Mouse (Mus musculus): ENCODE data around the gene Il1r2. TPM values are rescaled to one million over a fixed set of nuclear protein-coding genes. Genes with fewer than 3 reads are reported as not detected.

Il1r2 gene
- total RNA-seq, 2 experiments from 2014 or later = not detected

DNA sequence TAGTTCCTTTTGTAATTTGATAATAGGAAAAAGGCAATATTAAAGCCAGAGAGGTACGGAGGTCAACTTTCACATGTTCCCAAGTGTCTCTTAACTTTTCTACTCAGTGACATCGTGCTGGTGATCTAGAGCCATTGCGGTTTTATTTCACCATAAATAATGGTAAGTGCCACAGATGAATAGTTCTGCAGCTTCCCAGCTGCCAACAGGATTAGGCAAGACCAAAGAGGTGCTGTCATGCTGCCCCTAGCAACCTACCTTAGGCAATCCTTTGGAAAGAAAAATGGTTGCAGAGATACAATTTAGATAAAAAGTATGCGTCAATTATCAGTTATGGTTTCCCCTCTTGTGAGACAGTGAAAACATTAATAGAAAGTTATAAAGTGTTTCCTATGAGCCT is 54.6 kb downstream of the Il1r2 start:
- DNase-seq = no peak
- intact Hi-C loops (cut with DNase I) = no loop called here

DNA sequence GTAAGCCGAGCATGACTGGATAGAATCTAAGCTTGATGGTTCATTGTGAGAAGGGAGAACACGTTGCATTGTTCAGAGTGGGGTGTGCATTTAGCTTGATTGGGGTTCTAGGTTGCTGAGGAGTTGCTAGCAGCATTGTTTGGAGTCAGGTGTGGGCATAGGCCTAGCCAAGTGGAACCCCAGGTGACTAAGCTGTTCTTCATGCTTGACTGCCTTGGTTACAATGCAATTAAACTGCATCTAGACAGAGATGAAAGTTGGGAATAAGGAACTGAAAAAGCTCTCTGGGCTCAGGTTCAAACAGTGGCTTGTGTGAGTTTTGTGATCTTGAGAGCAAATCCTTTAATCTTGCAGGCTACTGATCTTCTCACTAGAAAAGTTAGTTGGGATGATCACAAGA is 55.4 kb downstream of the Il1r2 start:
- intact Hi-C loops (cut with DNase I) = no loop called here

DNA sequence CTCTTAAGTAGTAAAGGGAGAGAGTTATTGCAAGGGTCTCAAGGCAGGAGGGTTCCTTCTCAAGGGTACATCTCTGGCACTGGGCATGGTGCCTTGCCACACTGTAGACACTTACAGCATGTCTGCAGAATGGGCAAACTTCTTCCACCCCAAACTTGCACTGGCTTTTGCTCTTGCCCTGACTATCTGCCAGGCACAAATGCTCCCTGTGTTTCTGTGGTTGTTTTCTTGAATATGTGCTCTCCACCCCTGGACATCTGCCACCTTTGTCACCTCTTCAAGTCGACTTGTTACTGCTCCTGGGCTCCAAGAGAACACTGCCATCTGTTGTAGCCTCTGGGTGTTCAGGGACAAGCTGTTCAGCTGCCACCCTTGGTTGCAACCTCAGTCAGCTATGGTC is 57.8 kb downstream of the Il1r2 start:
- no peak for DNase-seq
- intact Hi-C loops (cut with DNase I) = no loop called here

More for the DNA sequence above, 55.4 kb downstream of the Il1r2 start:
- DNase-seq = no peak

DNA sequence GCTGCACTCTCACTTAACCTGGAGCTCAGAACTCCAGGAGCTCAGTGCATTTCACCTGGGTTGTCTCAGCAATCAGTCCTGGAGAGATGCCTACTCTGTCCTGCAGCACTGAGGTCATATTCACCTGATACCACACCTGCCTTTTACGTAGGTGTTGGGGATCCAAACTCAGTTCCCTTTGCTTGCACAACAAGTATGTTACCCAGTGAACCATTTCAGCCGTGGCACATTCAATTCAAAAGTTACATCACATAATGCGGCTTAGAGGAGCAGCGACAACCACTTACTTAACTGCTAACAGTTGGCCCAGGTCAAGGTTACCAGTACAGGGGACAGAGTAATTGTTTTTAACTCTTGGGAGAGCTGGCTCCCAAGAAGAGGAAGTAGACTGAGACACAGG is 58.8 kb downstream of the Il1r2 start:
- intact Hi-C loops (cut with DNase I) = no loop called here

DNA sequence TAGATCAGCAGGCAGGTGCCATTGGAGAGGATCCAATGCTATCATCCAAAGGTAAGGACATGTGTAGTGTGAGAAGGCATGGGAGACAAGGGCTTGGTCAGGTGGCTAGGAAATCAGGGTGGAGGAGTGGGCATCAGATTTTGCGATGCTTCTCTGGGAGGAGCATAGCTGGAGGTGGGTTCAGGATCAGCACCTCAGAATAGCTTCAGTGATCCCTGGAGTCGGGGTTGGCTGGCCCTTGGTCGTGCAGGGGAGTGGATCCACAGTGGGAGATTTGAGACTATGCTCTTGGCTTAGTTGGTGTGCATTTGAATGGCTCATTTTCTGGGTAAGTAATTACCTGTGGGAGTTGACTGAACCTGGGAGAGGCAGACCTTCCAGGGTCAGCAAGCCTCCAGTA is 59.7 kb downstream of the Il1r2 start:
- intact Hi-C loops (cut with DNase I) = no loop called here

More for the DNA sequence above, 58.8 kb downstream of the Il1r2 start:
- no peak for DNase-seq

DNA sequence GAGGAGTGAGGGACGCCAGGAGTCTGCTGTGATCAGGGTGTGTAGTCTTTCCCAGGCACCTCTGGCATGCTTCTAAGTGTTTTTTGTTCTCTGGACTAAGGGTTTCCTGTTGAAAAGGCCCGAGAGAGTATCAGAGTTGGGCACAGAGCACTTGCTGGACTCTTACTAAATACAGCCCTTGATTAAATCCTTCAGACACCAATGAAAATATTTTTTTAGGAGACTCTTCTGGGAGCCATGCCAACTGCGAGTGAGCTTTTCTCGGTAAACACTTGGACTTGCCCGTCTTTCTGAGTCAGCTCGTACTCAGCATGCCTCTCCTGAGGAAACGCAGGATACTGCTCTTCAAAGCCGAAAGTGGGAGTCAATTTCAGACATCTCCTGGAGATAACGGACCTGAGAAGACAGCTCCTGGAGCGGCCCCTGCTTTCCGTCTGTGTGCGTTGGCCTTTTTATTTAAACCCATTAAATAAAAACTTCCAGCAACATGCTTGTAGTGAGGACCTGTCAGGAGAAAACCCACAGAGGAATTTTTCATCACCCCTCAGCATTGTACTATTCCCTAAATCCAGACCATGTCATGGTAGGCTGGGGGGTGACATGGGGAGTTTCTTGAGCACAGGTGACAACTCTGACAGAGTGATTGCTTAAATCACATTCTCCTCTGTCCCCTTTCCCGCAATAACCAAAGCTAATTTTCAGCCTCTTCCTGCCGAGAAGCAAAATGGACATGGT is 66.1 kb downstream of the Il1r2 start:
- intact Hi-C loops (cut with DNase I) = no loop called here
- peak; percentile 85 to 86 for DNase-seq

More for the DNA sequence above, 59.7 kb downstream of the Il1r2 start:
- no peak for DNase-seq

DNA sequence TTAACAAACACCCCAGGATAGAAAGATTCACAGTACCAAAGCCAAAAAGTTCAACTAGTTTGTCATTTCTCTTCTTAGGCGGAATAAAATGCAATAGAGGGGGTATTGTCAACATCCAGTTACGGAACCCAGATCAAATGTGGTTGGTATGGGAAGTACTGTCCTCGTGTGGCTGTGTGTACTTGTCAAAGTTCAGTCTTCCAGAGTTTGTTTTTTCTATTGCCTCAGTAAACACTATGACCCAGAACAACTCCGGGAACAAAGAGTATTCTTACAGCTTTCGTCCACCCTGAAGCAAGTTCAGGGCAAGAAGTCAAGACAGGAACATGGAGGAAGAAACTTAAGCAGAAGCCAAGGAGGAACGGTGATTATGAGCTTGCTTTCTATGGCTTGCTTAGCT is 82.2 kb downstream of the Il1r2 start:
- intact Hi-C loops (cut with DNase I) = no loop called here
- no peak for DNase-seq

DNA sequence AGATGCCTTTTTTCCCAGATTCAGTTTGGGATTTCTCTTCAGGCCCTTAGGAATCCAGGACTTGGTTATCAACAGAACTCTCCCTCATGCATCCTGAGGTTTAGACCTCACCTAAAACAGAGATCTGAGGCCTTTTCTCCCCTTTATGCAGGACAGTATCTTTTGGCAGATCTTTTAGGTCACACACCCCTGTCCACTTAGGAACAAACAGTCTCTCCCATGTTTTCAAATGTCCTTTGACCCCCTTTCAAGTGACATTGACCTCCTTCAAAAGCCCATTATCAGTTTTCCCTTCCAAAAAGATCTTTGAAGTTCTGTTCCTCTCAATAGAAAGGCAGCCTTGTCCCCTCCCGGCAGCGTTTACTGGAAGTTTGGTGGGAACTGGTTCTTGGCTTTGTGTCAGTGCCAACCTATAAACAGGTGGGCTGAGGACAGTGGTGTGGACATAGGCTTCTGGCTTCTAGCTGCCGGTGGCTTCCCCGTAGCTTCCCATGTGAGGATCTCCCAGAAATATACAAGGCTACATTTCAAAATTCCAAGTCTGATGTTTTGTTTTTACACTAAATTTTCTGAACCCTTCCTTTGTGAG is 89.5 kb downstream of the Il1r2 start:
- intact Hi-C loops (cut with DNase I) = no loop called here
- DNase-seq = no peak

DNA sequence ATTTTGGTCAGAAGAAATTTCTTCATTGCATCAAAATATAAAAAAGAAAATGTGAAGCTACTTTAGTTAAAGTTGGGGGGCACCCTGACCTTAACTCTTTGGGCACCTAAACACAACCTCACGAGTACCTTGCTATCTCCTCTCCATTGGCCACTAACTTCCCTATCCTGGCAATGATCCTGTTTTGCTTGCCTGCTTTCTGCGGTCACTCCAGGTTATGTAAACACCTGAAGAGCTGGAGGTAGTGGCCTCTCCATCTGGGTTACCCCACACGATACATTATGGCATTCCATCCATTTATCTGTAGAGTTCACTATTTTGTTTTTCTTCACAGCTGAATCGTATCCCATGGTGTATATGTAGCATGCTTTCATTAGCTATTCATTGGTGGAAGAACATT is 90.5 kb downstream of the Il1r2 start:
- intact Hi-C loops (cut with DNase I) = no loop called here

DNA sequence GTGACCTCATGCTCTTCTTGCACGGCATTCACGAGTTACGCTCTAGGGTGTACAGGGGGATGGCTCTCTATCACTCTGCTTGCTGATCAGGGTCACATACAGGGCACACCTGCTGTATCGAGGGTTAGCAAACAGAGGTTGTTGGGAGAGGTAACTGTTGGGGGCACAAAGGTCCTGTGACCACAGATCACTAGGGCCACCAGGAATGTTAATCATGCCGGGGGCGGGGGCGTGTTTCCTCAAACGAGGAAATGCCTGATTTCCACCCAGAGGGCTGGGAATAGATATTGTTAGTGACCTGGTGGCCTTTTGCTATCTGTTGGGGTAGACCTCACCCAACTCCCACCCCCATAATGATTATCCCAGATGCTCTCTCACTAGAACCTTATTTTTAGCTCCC is 93.7 kb downstream of the Il1r2 start:
- intact Hi-C loops (cut with DNase I) = no loop called here
- DNase-seq = no peak

More for the DNA sequence above, 90.5 kb downstream of the Il1r2 start:
- no peak for DNase-seq

DNA sequence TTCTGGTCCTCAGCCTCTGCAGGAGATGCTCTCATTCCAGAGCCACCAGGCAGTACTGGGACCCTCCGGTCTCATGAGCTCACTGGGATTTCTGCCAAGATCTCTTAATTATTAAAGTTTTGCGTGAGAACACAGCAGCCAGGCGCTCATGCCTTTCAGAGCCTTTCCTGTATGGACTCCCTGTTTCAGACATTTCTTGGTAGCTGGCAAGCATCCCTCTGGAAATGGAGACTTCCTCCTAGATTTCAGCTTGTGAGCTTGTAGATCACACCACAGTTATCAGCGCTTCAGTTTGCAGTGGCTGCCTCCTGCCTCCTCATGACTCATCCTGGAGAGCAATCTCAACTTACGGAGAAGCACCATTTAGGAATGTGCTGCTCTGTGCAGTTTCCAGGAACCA is 98.0 kb downstream of the Il1r2 start:
- intact Hi-C loops (cut with DNase I) = loop anchor here (2.0 to 5.0 kb wide), 3 partner anchors 51 to 95 kb away; no protein-coding TSS in a partner anchor

DNA sequence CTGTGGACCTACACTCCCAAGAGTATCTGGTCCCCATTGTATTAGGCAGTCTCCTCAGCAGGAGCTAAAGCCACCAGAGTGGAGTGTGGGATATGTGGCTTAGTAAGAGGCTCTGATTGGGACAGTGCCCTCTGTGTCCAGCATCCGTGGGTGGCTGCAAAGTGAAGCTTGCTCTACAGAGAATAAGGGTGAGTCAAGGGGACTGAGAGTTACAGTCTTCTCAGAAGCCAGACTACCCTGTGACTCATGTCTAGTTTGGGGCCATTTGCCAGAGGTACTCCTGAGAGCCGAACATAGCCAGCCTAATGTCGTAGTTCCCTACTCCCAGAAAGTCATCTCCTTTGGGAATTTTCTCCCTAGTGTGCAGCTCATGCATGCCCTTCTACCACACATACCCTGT is 100.3 kb downstream of the Il1r2 start:
- peak; percentile 44 to 46 for DNase-seq
- intact Hi-C loops (cut with DNase I) = loop anchor here (5.0 kb wide), 2 partner anchors 57 to 93 kb away; no protein-coding TSS in a partner anchor

More for the DNA sequence above, 98.0 kb downstream of the Il1r2 start:
- DNase-seq = peak; percentile 69 to 79

Other genes starting within 250 kb of the Il1r2 start
- gene Map4k4, start 173.2 kb upstream of the Il1r2 start, total RNA-seq (2021) = 100 to 1,000 TPM; 187 to 216 TPM
- 1 to 10 TPM; 7.5 to 7.9 TPM for gene Il1r1, start 151.0 kb downstream of the Il1r2 start, total RNA-seq (2021)

All from heart, postnatal 10 days (tissue).